Mouse (Mus musculus): ENCODE results near the gene Mx1.
A peak's percentile ranks its signal among the peaks of the same experiment; 100 is the strongest.

Mx1 gene

GRCm38 (mm10) chr16:97462481-97463181 lies at the start of gene Mx1:
Mx1 (minus strand) TSS chr16:97462907.
- DNase-seq (ENCODE audit: low spot score in 2 of 2) = no peak

- no peak for DNase-seq (ENCODE audit: low spot score in 2 of 2)
These were observed 49.6 kb upstream of the Mx1 start for GRCm38 (mm10) chr16:97512347-97512751.

DNA sequence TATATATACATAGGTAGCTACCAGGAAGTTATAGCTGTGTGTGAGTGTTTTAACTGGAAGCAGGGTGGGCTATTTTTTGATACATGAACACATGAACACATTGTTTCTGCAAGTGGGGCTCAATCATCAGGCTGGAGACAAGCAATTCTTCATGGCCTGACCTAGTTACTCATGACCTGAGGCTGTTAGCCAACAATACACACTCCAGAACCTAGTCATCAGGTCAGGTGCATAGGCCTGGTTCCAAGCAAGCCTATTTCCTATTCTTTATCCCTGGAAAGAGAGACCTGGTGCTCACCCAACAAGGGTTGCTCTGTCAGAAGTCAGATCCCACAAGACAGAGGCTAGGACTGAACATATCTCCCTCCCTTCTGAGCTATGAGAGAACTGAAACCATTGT lies 48.8 kb upstream of the Mx1 start:
- no peak for DNase-seq (ENCODE audit: low spot score in 2 of 2)

- no peak for DNase-seq (ENCODE audit: low spot score in 2 of 2)
These were observed 48.1 kb upstream of the Mx1 start for GRCm38 (mm10) chr16:97510849-97511248.

DNA sequence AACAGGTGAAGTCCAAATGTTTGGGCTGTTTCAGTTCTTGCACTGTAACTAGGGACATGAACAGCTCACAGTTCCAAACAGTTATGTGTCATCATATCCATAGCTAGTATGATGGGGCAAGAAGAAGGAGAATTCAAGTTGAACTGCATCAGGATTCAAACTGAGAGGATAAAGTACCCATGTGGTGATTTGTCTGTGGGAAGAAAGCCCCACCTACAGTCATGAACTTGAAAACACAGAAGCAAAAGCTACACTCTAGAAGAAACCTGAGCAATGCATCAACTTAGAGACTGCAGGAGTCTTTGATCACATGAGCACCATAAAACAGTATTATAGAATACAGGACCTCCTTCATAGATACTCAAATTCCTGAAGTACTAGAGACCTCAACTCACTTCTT lies 45.1 kb upstream of the Mx1 start:
- no peak for DNase-seq (ENCODE audit: low spot score in 2 of 2)

GRCm38 (mm10) chr16:97504793-97505192 lies 42.1 kb upstream of the Mx1 start:
- no peak for DNase-seq (ENCODE audit: low spot score in 2 of 2)

GRCm38 (mm10) chr16:97503849-97504248 lies 41.1 kb upstream of the Mx1 start:
- no peak for DNase-seq (ENCODE audit: low spot score in 2 of 2)

GRCm38 (mm10) chr16:97500901-97501300 lies 38.2 kb upstream of the Mx1 start:
- DNase-seq (ENCODE audit: low spot score in 2 of 2) = no peak

DNA sequence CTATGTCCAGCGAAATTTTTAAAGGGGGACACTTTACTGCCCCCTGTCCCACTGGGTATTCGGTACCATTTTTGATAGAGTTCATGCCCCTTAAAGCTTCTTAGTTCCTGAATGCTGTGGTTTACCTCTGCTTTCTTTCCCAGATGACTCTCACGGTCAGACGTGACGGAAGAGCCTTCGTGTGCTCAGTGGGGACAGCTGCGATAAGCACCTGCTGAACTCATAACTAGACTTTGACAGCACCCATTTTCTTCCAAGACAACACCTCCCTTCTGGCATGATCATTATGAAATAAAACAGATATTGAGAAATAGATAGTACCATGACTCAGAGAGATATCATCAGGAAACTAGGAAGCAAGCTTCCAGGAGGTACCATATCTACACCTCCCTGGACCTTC lies 36.7 kb upstream of the Mx1 start:
- no peak for DNase-seq (ENCODE audit: low spot score in 2 of 2)

GRCm38 (mm10) chr16:97498139-97498538 lies 35.4 kb upstream of the Mx1 start:
- no peak for DNase-seq (ENCODE audit: low spot score in 2 of 2)

- no peak for DNase-seq (ENCODE audit: low spot score in 2 of 2)
These were observed 35.0 kb upstream of the Mx1 start for GRCm38 (mm10) chr16:97497682-97498081.

- no peak for DNase-seq (ENCODE audit: low spot score in 2 of 2)
These were observed 33.3 kb upstream of the Mx1 start for GRCm38 (mm10) chr16:97496026-97496425.

- DNase-seq (ENCODE audit: low spot score in 2 of 2) = no peak
These were observed 29.7 kb upstream of the Mx1 start for GRCm38 (mm10) chr16:97492369-97492768.

- DNase-seq (ENCODE audit: low spot score in 2 of 2) = no peak
These were observed 15.9 kb upstream of the Mx1 start for GRCm38 (mm10) chr16:97478655-97479054.

DNA sequence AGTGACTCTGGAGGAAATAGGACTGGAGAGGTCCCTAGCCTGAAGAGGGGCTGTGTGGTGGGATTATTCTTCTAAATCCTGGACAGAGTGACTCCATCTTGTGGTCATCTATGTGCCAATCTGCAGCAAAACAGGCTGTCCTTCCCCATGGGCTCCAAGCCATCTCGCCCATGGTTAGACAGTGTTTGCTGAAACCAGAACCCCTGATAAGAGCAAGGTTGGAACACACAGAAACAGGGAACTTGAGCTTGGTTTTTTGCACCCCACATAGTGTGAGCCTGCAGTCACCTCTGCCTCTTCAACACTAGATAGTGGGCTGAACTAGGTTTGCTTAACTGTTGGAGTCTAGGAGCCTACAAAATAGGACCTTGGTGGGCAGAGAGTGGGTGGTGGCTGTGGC lies 13.8 kb upstream of the Mx1 start:
- no peak for DNase-seq (ENCODE audit: low spot score in 2 of 2)

GRCm38 (mm10) chr16:97475581-97475980 lies 12.9 kb upstream of the Mx1 start:
- DNase-seq (ENCODE audit: low spot score in 2 of 2) = no peak

- DNase-seq (ENCODE audit: low spot score in 2 of 2) = no peak
These were observed 12.0 kb upstream of the Mx1 start for GRCm38 (mm10) chr16:97474671-97475070.

DNA sequence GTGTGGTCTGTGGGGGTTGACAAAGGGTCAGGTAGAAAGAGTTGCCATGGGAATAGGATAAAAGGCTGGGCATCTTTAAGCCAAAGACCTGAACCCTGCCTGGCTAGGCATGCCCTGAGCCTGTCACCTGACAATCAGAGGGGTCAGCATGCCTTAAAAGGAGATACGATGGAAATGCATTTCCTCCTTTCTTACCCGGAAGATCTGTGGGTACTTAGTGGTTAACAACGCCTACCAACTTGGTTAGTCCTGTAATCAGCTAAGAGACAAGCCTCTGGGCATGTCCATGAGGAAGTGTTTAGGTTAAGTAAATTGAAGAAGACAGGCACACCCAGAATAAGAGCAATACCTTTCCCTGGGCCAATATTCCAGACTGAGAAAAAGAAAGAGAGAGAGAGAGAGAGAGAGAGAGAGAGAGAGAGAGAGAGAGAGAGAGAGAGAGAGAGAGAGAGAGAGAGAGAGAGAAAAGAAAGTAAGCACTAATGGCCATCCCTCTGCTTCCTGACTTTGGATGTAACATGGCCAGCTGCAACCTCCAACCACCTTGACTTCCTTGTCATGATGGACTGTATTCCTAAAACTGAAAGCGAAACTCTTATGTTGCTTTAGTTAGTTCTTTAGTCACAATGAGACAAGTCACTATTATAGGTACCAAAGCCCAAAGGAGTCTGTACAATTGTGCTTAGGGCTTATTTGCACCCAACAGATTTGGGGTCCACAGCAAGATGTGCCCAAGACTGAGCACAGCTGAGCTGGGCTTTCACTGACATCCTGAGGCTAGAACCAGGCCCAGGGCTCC lies 5.5 kb upstream of the Mx1 start:
- DNase-seq (ENCODE audit: low spot score in 2 of 2) = no peak

- DNase-seq (ENCODE audit: low spot score in 2 of 2) = no peak
These were observed 4.8 kb upstream of the Mx1 start for GRCm38 (mm10) chr16:97467472-97467871.

- DNase-seq (ENCODE audit: low spot score in 2 of 2) = peak in 1 of 2 experiments; percentile 36
These were observed 3.7 kb upstream of the Mx1 start for GRCm38 (mm10) chr16:97466182-97466957.

GRCm38 (mm10) chr16:97461271-97461670 lies 1.4 kb downstream of the Mx1 start:
- DNase-seq (ENCODE audit: low spot score in 2 of 2) = no peak

- no peak for DNase-seq (ENCODE audit: low spot score in 2 of 2)
These were observed 2.9 kb downstream of the Mx1 start for GRCm38 (mm10) chr16:97459831-97460230.

- DNase-seq (ENCODE audit: low spot score in 2 of 2) = no peak
These were observed 15.3 kb downstream of the Mx1 start for GRCm38 (mm10) chr16:97447386-97447785.

Measured in right cerebral cortex, postnatal 10 days (tissue).